Mouse (Mus musculus) E14TG2a.4 (cell line): ENCODE measurements around the gene Adamtsl4.

Source experiments
- CTCF ChIP-seq: conservative IDR thresholded peaks from 2 replicates; pipeline ENCODE4 v1.5.1; 2014; ENCODE audit warnings: low read length
- NANOG ChIP-seq: IDR thresholded peaks from 2 replicates; pipeline ENCODE4 v1.6.1; 2014; ENCODE audit warnings: borderline replicate concordance, low read length, mixed read lengths
- POU5F1 ChIP-seq: IDR thresholded peaks from 2 replicates; pipeline ENCODE4 v1.6.1; 2014; ENCODE audit warnings: low read length, borderline replicate concordance

DNA sequence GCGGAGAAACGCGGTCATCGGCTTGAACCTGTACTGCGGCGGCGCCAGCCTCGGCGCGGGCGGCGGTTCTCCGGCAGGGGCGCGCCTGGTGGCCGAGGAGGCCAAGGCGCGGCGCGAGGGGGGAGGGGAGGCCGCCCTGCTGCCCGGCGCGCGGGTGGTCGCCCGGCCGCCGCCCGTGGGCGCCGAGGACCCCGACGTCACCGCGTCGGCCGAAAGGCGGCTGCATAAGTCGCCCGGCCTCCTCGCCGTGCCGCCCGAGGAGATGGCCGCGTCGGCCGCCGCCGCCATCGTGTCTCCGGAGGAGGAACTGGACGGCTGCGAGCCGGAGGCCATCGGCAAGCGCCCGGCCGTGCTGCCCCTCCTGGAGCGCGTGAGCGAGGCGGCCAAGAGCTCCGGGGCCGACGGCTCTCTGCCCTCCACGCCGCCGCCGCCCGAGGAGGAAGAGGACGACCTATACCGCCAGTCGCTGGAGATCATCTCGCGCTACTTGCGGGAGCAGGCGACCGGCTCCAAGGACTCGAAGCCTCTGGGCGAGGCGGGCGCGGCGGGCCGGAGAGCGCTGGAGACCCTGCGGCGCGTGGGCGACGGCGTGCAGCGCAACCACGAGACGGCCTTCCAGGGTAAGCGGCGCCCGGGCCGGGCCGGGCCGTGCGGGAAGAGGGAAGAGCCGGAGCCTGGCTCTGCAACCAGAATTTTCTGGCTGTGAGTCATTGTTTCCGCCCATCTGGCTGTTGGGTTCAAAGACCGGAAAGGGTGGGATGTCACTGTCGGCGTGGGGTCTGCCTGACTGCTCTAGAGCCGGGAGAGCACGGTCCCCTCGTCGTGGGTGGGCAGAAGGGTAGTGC, 28.6 kb downstream of the Adamtsl4 start:
- no peak for TF ChIP-seq CTCF
- no peak for TF ChIP-seq NANOG
- no peak for TF ChIP-seq POU5F1
